Mouse (Mus musculus): ENCODE results near the gene Sgca.

Sgca gene

GRCm38 (mm10) chr11:95001584-95002347 lies 25.6 kb upstream of the Sgca start:
- DNase-seq (ENCODE audit: low spot score in 2 of 2), result no peak

GRCm38 (mm10) chr11:95001058-95001457 lies 24.9 kb upstream of the Sgca start:
- peak; percentile 74 to 84 for DNase-seq (ENCODE audit: low spot score in 2 of 2)

- peak in 1 of 2 experiments; percentile 59 for DNase-seq (ENCODE audit: low spot score in 2 of 2)
Observed at GRCm38 (mm10) chr11:95000548-95000947, 24.4 kb upstream of the Sgca start.

GRCm38 (mm10) chr11:95000128-95000527 lies 24.0 kb upstream of the Sgca start:
- peak; percentile 38 to 47 for DNase-seq (ENCODE audit: low spot score in 2 of 2)

GRCm38 (mm10) chr11:94998041-94998531 lies 22.0 kb upstream of the Sgca start:
- DNase-seq (ENCODE audit: low spot score in 2 of 2), result peak; percentile 67 to 68

- DNase-seq (ENCODE audit: low spot score in 2 of 2), result peak in 1 of 2 experiments; percentile 71
Observed at GRCm38 (mm10) chr11:94997596-94997995, 21.5 kb upstream of the Sgca start.

GRCm38 (mm10) chr11:94996984-94997383 lies 20.9 kb upstream of the Sgca start:
- DNase-seq (ENCODE audit: low spot score in 2 of 2), result peak in 1 of 2 experiments; percentile 47

- DNase-seq (ENCODE audit: low spot score in 2 of 2), result no peak
Observed at GRCm38 (mm10) chr11:94996101-94996500, 20.0 kb upstream of the Sgca start.

GRCm38 (mm10) chr11:94994947-94995772 lies 19.0 kb upstream of the Sgca start:
- peak in 1 of 2 experiments; percentile 55 for DNase-seq (ENCODE audit: low spot score in 2 of 2)

GRCm38 (mm10) chr11:94994208-94994814 lies 18.2 kb upstream of the Sgca start:
- no peak for DNase-seq (ENCODE audit: low spot score in 2 of 2)

- DNase-seq (ENCODE audit: low spot score in 2 of 2), result peak; percentile 61 to 63
Observed at GRCm38 (mm10) chr11:94992754-94993606, 16.9 kb upstream of the Sgca start.

GRCm38 (mm10) chr11:94992480-94992753 lies 16.3 kb upstream of the Sgca start:
- DNase-seq (ENCODE audit: low spot score in 2 of 2), result peak in 1 of 2 experiments; percentile 59

- peak; percentile 75 to 84 for DNase-seq (ENCODE audit: low spot score in 2 of 2)
Observed at GRCm38 (mm10) chr11:94991641-94992479, 15.7 kb upstream of the Sgca start.

GRCm38 (mm10) chr11:94990749-94991577 lies 14.8 kb upstream of the Sgca start, which contains the start of gene Ppp1r9b:
Gene Ppp1r9b, plus strand, starts transcription at chr11:94991035.
- DNase-seq (ENCODE audit: low spot score in 2 of 2), result peak; percentile 93 to 95

GRCm38 (mm10) chr11:94990102-94990748 lies 14.1 kb upstream of the Sgca start:
- no peak for DNase-seq (ENCODE audit: low spot score in 2 of 2)

GRCm38 (mm10) chr11:94989562-94990017 lies 13.5 kb upstream of the Sgca start:
- DNase-seq (ENCODE audit: low spot score in 2 of 2), result peak; percentile 70 to 86

GRCm38 (mm10) chr11:94988780-94989561 lies 12.8 kb upstream of the Sgca start:
- DNase-seq (ENCODE audit: low spot score in 2 of 2), result peak; percentile 28 to 35

GRCm38 (mm10) chr11:94987851-94988250 lies 11.7 kb upstream of the Sgca start:
- DNase-seq (ENCODE audit: low spot score in 2 of 2), result peak; percentile 46 to 58
